Mouse (Mus musculus) embryonic fibroblast, embryonic 13.5 days (primary cell): Measurements from ENCODE around the gene Mrpl34.

Experiments
- CTCF ChIP-seq: IDR thresholded peaks from 2 replicates; pipeline ENCODE4 v1.5.1; 2011; ENCODE audit warnings: mild to moderate bottlenecking, control low read depth, low read length, moderate library complexity, borderline replicate concordance; ENCODE audit not compliant: insufficient read depth
- POLR2A ChIP-seq: IDR thresholded peaks from 2 replicates; pipeline ENCODE4 v1.6.1; 2011; ENCODE audit warnings: low read depth, mild to moderate bottlenecking, control low read depth, low read length, moderate library complexity

DNA sequence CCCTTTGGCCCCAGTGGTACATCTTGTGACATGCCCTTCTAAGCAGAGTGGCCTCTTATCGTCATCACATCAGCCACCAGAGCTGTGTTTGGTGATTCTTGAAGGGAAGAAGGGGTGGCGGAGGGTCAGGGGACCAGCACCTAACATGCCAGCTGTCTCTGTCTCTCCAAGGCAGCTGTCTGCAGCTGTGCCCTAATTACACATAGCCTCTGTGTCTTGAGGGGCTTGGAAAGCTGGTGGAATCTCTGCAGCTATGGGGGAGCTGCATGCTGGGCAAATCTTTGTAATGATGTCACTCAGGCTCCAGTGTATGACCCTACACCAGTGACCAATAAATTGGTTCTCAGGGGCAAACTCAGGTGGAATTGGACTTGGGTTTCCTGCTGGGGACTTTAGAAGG lies 12.1 kb upstream of the Mrpl34 start:
- TF ChIP-seq CTCF (no peak), POLR2A (no peak)
